Mouse (Mus musculus) heart, embryonic 16.5 days (tissue): ENCODE measurements around the gene Abr. TPM values are rescaled to one million over a fixed set of nuclear protein-coding genes. Genes with fewer than 3 reads are reported as not detected.

Source experiments
- ATAC-seq: fragments of 200-750 bp; cut with Nextera tagmentation; replicated peaks from 2 replicates; pipeline ENCODE4 v1.8.0; 2017; ENCODE audit warnings: moderate number of reproducible peaks; ENCODE audit not compliant: insufficient read depth, low FRiP score; ENCODE audit errors: extremely low read depth
- H3K27ac ChIP-seq: fragments of 300-500 bp; sonication (generic); 2 replicates; pipeline ENCODE4 v1.5.1; 2014; ENCODE audit warnings: mild to moderate bottlenecking, low read length, control low read depth, moderate library complexity
- H3K27me3 ChIP-seq: fragments of 300-500 bp; sonication (generic); 2 replicates; pipeline ENCODE4 v1.6.1; 2014; ENCODE audit warnings: low read length, mixed read lengths; ENCODE audit not compliant: control insufficient read depth, insufficient read depth
- H3K36me3 ChIP-seq: fragments of 300-500 bp; sonication (generic); 2 replicates; pipeline ENCODE4 v1.6.1; 2014; ENCODE audit not compliant: control insufficient read depth, insufficient read depth
- H3K4me1 ChIP-seq: fragments of 300-500 bp; sonication (generic); 2 replicates; pipeline ENCODE4 v1.6.1; 2014; ENCODE audit warnings: low read length, mixed read lengths; ENCODE audit not compliant: control insufficient read depth, insufficient read depth
- H3K4me2 ChIP-seq: fragments of 300-500 bp; sonication (generic); 2 replicates; pipeline ENCODE4 v1.6.1; 2014; ENCODE audit warnings: low read depth, mild to moderate bottlenecking, control low read depth, low read length
- H3K4me3 ChIP-seq: fragments of 300-500 bp; sonication (generic); 2 replicates; pipeline ENCODE4 v1.5.1; 2014; ENCODE audit warnings: mild to moderate bottlenecking, control low read depth, low read length
- H3K9ac ChIP-seq: fragments of 300-500 bp; sonication (generic); 2 replicates; pipeline ENCODE4 v1.6.1; 2014; ENCODE audit warnings: low read length, control low read depth
- H3K9me3 ChIP-seq: fragments of 300-500 bp; sonication (generic); replicated peaks from 2 replicates; pipeline ENCODE4 v1.6.1; 2016; ENCODE audit warnings: low read length; ENCODE audit not compliant: control insufficient read depth
- WGBS: fragments of 180-500 bp; shearing (Covaris S2); extraction: QIAGEN DNeasy Blood & Tissue Kit; methylation state at CpG from one replicate; pipeline ENCODE4 v1.1.7; 2014; 5-methylcytosine and 5-hydroxymethylcytosine counted together
- polyA plus RNA-seq: library from polyadenylated mRNA; unstranded; fragments of >200 nt; fragmentation: Nextera tagmentation; extraction: Ambion mirVana; gene quantifications from 2 replicates; pipeline ENCODE4 v1.2.1, GENCODE M21; 2015

The Abr gene
- polyA plus RNA-seq, 1 experiment from 2014 or later = 21.0 TPM

GRCm38 (mm10) chr11:76436864-76437437, 185.2 kb downstream of the Abr start:
- H3K27ac ChIP-seq = peak overlapping the region; percentile 87
- ATAC-seq = peak; percentile 89
- peak overlapping the region; percentile 58 for H3K4me3 ChIP-seq
- peak overlapping the region; percentile 74 for H3K9ac ChIP-seq
- H3K4me2 ChIP-seq = peak overlapping the region; percentile 84
- H3K4me1 ChIP-seq = peaks cover 40% of the 10 kb centered on the region
- H3K36me3 ChIP-seq = no peaks in the 10 kb centered on the region; the same call in 1 of the 2 replicates
- no peaks in the 10 kb centered on the region for H3K27me3 ChIP-seq
- 7% methylated on average over 28 of the region's 28 CpGs for WGBS
- H3K9me3 ChIP-seq = no peaks in the 10 kb centered on the region

GRCm38 (mm10) chr11:76436009-76436408, 186.1 kb downstream of the Abr start:
- Histone ChIP-seq H3K9me3 (no peaks in the 10 kb centered on the region), H3K27me3 (no peaks in the 10 kb centered on the region), H3K4me2 (peak overlapping the region; percentile 84), H3K36me3 (no peaks in the 10 kb centered on the region; the same call in 1 of the 2 replicates), H3K4me3 (peak overlapping the region; percentile 58), H3K27ac (no peak overlapping the region), H3K9ac (no peak overlapping the region), H3K4me1 (peaks cover 43% of the 10 kb centered on the region)
- no peak for ATAC-seq
- 66% methylated on average over 5 of the region's 5 CpGs for WGBS

- Histone ChIP-seq H3K4me2 (no peak overlapping the region), H3K36me3 (no peaks in the 10 kb centered on the region; the same call in 1 of the 2 replicates), H3K4me1 (peaks cover 55% of the 10 kb centered on the region), H3K27me3 (no peaks in the 10 kb centered on the region), H3K27ac (peak overlapping the region; percentile 86), H3K9me3 (no peaks in the 10 kb centered on the region), H3K4me3 (no peak overlapping the region), H3K9ac (peak overlapping the region; percentile 18; the same call in 1 of the 2 replicates)
- 68% methylated on average over 6 of the region's 6 CpGs for WGBS
- ATAC-seq = no peak
Measured at GRCm38 (mm10) chr11:76429966-76430631, 192.0 kb downstream of the Abr start.

GRCm38 (mm10) chr11:76429556-76429955, 192.6 kb downstream of the Abr start:
- H3K4me2 ChIP-seq = no peak overlapping the region
- H3K4me3 ChIP-seq = no peak overlapping the region
- WGBS = 45% methylated on average over 7 of the region's 7 CpGs
- H3K36me3 ChIP-seq = no peaks in the 10 kb centered on the region; the same call in 1 of the 2 replicates
- ATAC-seq = no peak
- H3K9ac ChIP-seq = peak overlapping the region; percentile 18; the same call in 1 of the 2 replicates
- H3K27ac ChIP-seq = peak overlapping the region; percentile 86
- H3K9me3 ChIP-seq = no peaks in the 10 kb centered on the region
- H3K27me3 ChIP-seq = no peaks in the 10 kb centered on the region
- H3K4me1 ChIP-seq = peaks cover 54% of the 10 kb centered on the region

- H3K4me2 ChIP-seq = no peak overlapping the region
- H3K4me3 ChIP-seq = no peak overlapping the region
- H3K36me3 ChIP-seq = no peaks in the 10 kb centered on the region; the same call in 1 of the 2 replicates
- H3K27me3 ChIP-seq = no peaks in the 10 kb centered on the region
- peak overlapping the region; percentile 86 for H3K27ac ChIP-seq
- H3K9me3 ChIP-seq = no peaks in the 10 kb centered on the region
- no peak overlapping the region for H3K9ac ChIP-seq
- no peak for ATAC-seq
- 55% methylated on average over 4 of the region's 4 CpGs for WGBS
- H3K4me1 ChIP-seq = peaks cover 60% of the 10 kb centered on the region
Measured at GRCm38 (mm10) chr11:76429046-76429445, 193.1 kb downstream of the Abr start.

- Histone ChIP-seq H3K27ac (peak overlapping the region; percentile 86), H3K4me3 (no peak overlapping the region), H3K9ac (0 out of 2 replicates have a peak overlapping the region, but pooled peaks have one; percentile 16), H3K9me3 (no peaks in the 10 kb centered on the region), H3K4me2 (0 out of 2 replicates have a peak overlapping the region, but pooled peaks have one; percentile 3), H3K4me1 (peaks cover 59% of the 10 kb centered on the region), H3K27me3 (no peaks in the 10 kb centered on the region), H3K36me3 (no peaks in the 10 kb centered on the region)
- peak; percentile 59 for ATAC-seq
- WGBS = 29% methylated on average over 3 of the region's 3 CpGs
Measured at GRCm38 (mm10) chr11:76427781-76428180, 194.3 kb downstream of the Abr start.

- Histone ChIP-seq H3K36me3 (peaks cover 13% of the 10 kb centered on the region), H3K9ac (no peak overlapping the region), H3K27ac (no peak overlapping the region), H3K27me3 (no peaks in the 10 kb centered on the region), H3K4me3 (no peak overlapping the region), H3K4me1 (peaks cover 47% of the 10 kb centered on the region), H3K4me2 (no peak overlapping the region), H3K9me3 (no peaks in the 10 kb centered on the region)
- WGBS = 82% methylated on average over 6 of the region's 6 CpGs
- no peak for ATAC-seq
Measured at GRCm38 (mm10) chr11:76425749-76426148, 196.4 kb downstream of the Abr start.

- ATAC-seq = no peak
- Histone ChIP-seq H3K9ac (no peak overlapping the region), H3K9me3 (no peaks in the 10 kb centered on the region), H3K4me2 (no peak overlapping the region), H3K4me1 (peaks cover 12% of the 10 kb centered on the region), H3K4me3 (no peak overlapping the region), H3K27me3 (no peaks in the 10 kb centered on the region), H3K36me3 (peaks cover 46% of the 10 kb centered on the region), H3K27ac (no peak overlapping the region)
- 76% methylated on average over 4 of the region's 4 CpGs for WGBS
Measured at GRCm38 (mm10) chr11:76420896-76421295, 201.2 kb downstream of the Abr start.

GRCm38 (mm10) chr11:76419179-76419578, 202.9 kb downstream of the Abr start:
- no peak overlapping the region for H3K4me2 ChIP-seq
- H3K4me1 ChIP-seq = peaks cover 4% of the 10 kb centered on the region
- 75% methylated on average over 4 of the region's 4 CpGs for WGBS
- H3K27ac ChIP-seq = no peak overlapping the region
- H3K4me3 ChIP-seq = no peak overlapping the region
- H3K9ac ChIP-seq = no peak overlapping the region
- no peaks in the 10 kb centered on the region for H3K27me3 ChIP-seq
- no peaks in the 10 kb centered on the region for H3K9me3 ChIP-seq
- peaks cover 62% of the 10 kb centered on the region for H3K36me3 ChIP-seq
- ATAC-seq = no peak
